Mouse (Mus musculus) liver, embryonic 15.5 days (tissue): Measurements from ENCODE around the gene Zfp664. TPM values are rescaled to one million over a fixed set of nuclear protein-coding genes. Genes with fewer than 3 reads are reported as not detected.

Experiments used
- ATAC-seq: fragments of 200-750 bp; cut with Nextera tagmentation; 2 replicates; pipeline ENCODE4 v1.8.0; 2017; ENCODE audit warnings: moderate number of reproducible peaks, mild to moderate bottlenecking, moderate library complexity; ENCODE audit not compliant: insufficient read depth
- H3K27ac ChIP-seq: fragments of 300-500 bp; sonication (generic); replicated peaks from 2 replicates; pipeline ENCODE4 v1.5.1; 2015; ENCODE audit warnings: mild to moderate bottlenecking, inconsistent platforms
- H3K27me3 ChIP-seq: fragments of 300-500 bp; sonication (generic); 2 replicates; pipeline ENCODE4 v1.6.1; 2015; ENCODE audit warnings: mild to moderate bottlenecking, inconsistent platforms
- H3K36me3 ChIP-seq: fragments of 300-500 bp; sonication (generic); replicated peaks from 2 replicates; pipeline ENCODE4 v1.6.1; 2015; ENCODE audit warnings: moderate library complexity, mild to moderate bottlenecking, inconsistent platforms
- H3K4me1 ChIP-seq: fragments of 300-500 bp; sonication (generic); replicated peaks from 2 replicates; pipeline ENCODE4 v1.6.1; 2015; ENCODE audit warnings: inconsistent platforms
- H3K4me2 ChIP-seq: fragments of 300-500 bp; sonication (generic); 2 replicates; pipeline ENCODE4 v1.6.1; 2015; ENCODE audit warnings: moderate library complexity, mild to moderate bottlenecking, inconsistent platforms
- H3K4me3 ChIP-seq: fragments of 300-500 bp; sonication (generic); replicated peaks from 2 replicates; pipeline ENCODE4 v1.5.1; 2015; ENCODE audit warnings: mild to moderate bottlenecking, inconsistent platforms
- H3K9ac ChIP-seq: fragments of 300-500 bp; sonication (generic); 2 replicates; pipeline ENCODE4 v1.6.1; 2015; ENCODE audit warnings: moderate library complexity, mild to moderate bottlenecking, inconsistent platforms
- H3K9me3 ChIP-seq: fragments of 300-500 bp; sonication (generic); replicated peaks from 2 replicates; pipeline ENCODE4 v1.6.1; 2016; ENCODE audit warnings: inconsistent platforms
- WGBS: fragments of 180-500 bp; shearing (Covaris S2); methylation state at CpG from one replicate; pipeline ENCODE4 v1.1.7; 2015; ENCODE audit warnings: mixed read lengths; ENCODE audit not compliant: insufficient replicate concordance; 5-methylcytosine and 5-hydroxymethylcytosine counted together
- polyA plus RNA-seq: library from polyadenylated mRNA; unstranded; fragments of >200 nt; fragmentation: Nextera tagmentation; extraction: Ambion mirVana; gene quantifications from 2 replicates; pipeline ENCODE4 v1.2.1, GENCODE M21; 2015

Zfp664 gene
- polyA plus RNA-seq, 1 experiment from 2014 or later = 11.7 TPM

DNA sequence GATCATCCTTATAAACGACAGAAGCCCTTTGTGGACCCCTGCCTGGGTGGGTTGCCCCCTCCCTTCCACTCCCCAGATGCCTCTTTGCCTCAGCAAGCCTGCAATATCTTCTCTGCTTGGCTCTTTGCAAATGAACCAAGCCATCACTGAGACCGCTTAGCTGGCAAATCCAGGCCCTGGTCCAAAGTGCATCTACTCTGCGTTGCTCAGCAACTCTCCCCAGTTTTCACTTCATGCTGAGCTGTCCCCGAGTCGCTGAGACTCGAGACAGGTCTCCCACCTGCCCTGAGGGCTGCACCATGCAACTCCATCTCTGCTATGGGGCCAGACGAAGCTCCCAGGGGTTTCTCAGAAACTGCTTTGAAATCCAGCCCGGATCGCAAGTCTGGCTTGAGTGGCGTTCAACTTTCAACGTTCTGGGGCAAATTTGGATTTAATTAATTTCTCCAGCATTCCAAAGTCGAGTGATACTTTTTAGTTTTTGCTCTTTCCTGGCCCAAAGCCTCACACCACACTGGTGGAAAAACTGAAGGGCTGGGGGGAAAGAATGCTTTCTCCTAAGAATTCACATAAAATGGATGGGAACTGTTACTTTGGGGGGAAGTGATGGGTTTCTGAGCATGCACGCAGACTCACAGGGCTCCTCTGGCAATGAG, 88.3 kb downstream of the Zfp664 start:
- Histone ChIP-seq H3K27me3 (no peaks in the 10 kb centered on the region), H3K4me1 (no peaks in the 10 kb centered on the region), H3K4me3 (no peak overlapping the region), H3K4me2 (no peak overlapping the region), H3K9ac (no peak overlapping the region), H3K36me3 (no peaks in the 10 kb centered on the region), H3K9me3 (no peaks in the 10 kb centered on the region), H3K27ac (no peak overlapping the region)
- ATAC-seq = no peak
- WGBS = 57% methylated on average over 13 of the region's 13 CpGs

DNA sequence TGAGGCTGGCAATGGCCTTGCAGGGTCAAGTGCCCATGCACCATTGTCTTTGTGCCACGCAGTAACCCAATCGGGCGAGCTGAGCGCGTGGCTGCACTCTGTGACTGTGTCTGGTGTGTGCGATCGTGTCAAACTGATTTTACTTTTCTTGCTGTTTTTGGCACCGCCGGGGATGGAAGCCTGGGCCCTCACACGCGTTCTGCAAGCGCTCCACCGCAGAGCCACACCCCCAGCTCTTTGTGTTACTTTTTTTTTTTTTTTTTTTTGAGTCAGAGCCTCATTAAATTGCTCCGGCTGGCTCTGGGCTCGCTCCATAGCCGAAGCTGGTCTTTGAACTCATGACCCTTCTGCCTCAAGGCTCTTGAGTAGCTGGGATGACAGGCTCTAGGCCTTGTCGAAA, 88.8 kb downstream of the Zfp664 start:
- H3K4me1 ChIP-seq = no peaks in the 10 kb centered on the region
- no peak overlapping the region for H3K9ac ChIP-seq
- no peak overlapping the region for H3K27ac ChIP-seq
- ATAC-seq = no peak
- no peak overlapping the region for H3K4me3 ChIP-seq
- 76% methylated on average over 17 of the region's 17 CpGs for WGBS
- H3K9me3 ChIP-seq = no peaks in the 10 kb centered on the region
- no peak overlapping the region for H3K4me2 ChIP-seq
- no peaks in the 10 kb centered on the region for H3K36me3 ChIP-seq
- H3K27me3 ChIP-seq = no peaks in the 10 kb centered on the region

Other genes starting within 250 kb of the Zfp664 start
- 13.1 and 14.3 TPM in 2 replicates for gene Atp6v0a2, start 234.1 kb upstream of the Zfp664 start, polyA plus RNA-seq
- not detected in 2 replicates for gene Dnah10, start 137.6 kb upstream of the Zfp664 start, polyA plus RNA-seq
- 0.45 and 0.47 TPM in 2 replicates for gene Ccdc92, start 267 bp upstream of the Zfp664 start, polyA plus RNA-seq
- 0.20 and 0.22 TPM in 2 replicates for gene Rflna, start 140.5 kb downstream of the Zfp664 start, polyA plus RNA-seq